Mouse (Mus musculus): ENCODE data around the gene M1ap. TPM values are rescaled to one million over a fixed set of nuclear protein-coding genes. Genes with fewer than 3 reads are reported as not detected.

M1ap gene
- polyA plus RNA-seq, 1 experiment: 0.92 TPM

DNA sequence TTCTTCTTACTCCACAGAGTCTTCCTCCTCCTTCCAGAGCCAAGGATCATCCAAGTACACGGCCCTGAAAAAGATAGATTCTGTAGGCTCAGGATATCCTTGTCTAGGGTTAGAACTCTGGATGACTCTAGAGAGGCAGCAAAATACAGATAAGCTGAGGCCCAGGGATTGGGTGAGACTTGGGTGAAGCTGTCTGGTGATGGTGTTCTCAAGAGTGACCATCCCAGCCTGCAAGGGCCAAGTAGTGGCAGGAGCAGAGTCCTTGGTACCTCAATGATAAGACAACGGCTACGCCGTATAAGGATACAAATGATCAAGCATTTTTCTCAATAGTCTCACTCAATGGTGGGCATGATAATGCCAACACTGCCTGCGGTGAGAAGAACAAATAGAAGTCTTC lies 57.1 kb downstream of the M1ap start:
- Histone ChIP-seq H3K4me2 (ENCODE audit: low read depth) (no peak overlapping the region), H3ac (ENCODE audit: control insufficient read depth, insufficient read length) (no peak overlapping the region), H3K79me2 (ENCODE audit: control insufficient read depth, insufficient read depth) (no peaks in the 10 kb centered on the region), H3K36me3 (ENCODE audit: control insufficient read depth, insufficient read depth) (no peaks in the 10 kb centered on the region), H3K27me3 (ENCODE audit: control insufficient read depth, insufficient read depth, insufficient read length) (no peaks in the 10 kb centered on the region), H3K4me3 (no peak overlapping the region)
- TF ChIP-seq POLR2A (IDR thresholded peaks at IDR 0.05; ENCODE audit: insufficient read length, low read depth) (no peak), MYOG (IDR thresholded peaks at IDR 0.05; ENCODE audit: control insufficient read depth in 1 of 3, insufficient read depth in 1 of 3, insufficient read length in 2 of 3, low read depth in 2 of 3) (no peak), MAX (IDR thresholded peaks at IDR 0.05; ENCODE audit: low read depth) (no peak), TCF12 (IDR thresholded peaks at IDR 0.05; ENCODE audit: insufficient read depth, poor library complexity, severe bottlenecking) (no peak), SRF (IDR thresholded peaks at IDR 0.05; ENCODE audit: control insufficient read depth, insufficient read length, low read depth) (no peak), TCF3 (IDR thresholded peaks at IDR 0.05; ENCODE audit: insufficient read length, low read depth) (no peak), CEBPB (IDR thresholded peaks at IDR 0.05; ENCODE audit: insufficient read depth, poor library complexity, severe bottlenecking) (no peak), POLR2AphosphoS2 (IDR thresholded peaks at IDR 0.05; ENCODE audit: insufficient read length, low read depth) (no peak), REST (IDR thresholded peaks at IDR 0.05; ENCODE audit: insufficient read depth, insufficient read length) (no peak), USF1 (IDR thresholded peaks at IDR 0.05; ENCODE audit: low read depth) (no peak), E2F4 (IDR thresholded peaks at IDR 0.05; ENCODE audit: insufficient read depth) (no peak), MYOD1 (IDR thresholded peaks at IDR 0.05; ENCODE audit: control insufficient read depth in 1 of 3, insufficient read length in 2 of 3, low read depth in 2 of 3) (no peak)

DNA sequence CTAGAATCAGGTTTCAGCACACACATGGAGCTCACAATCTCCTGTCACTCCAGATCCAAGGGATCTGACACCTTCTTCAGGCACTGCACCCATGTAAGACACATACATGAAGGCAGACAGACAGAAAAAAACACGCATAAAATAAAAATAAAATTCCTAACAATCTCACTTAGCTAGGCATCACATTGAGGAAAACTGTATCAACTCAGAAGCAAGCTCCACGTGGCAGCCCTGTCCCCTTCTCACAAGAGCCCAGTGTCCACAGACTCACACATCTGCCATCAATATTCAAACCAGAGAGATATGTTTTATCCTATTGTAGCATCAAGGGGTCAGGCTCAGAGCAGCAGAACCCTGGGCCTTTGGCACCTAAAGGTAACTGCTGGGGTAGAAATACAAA lies 57.6 kb downstream of the M1ap start:
- Histone ChIP-seq H3ac (ENCODE audit: control insufficient read depth, insufficient read length) (no peak overlapping the region), H3K27me3 (ENCODE audit: control insufficient read depth, insufficient read depth, insufficient read length) (no peaks in the 10 kb centered on the region), H3K79me2 (ENCODE audit: control insufficient read depth, insufficient read depth) (no peaks in the 10 kb centered on the region), H3K36me3 (ENCODE audit: control insufficient read depth, insufficient read depth) (no peaks in the 10 kb centered on the region), H3K4me2 (ENCODE audit: low read depth) (no peak overlapping the region), H3K4me3 (no peak overlapping the region)
- TF ChIP-seq POLR2A (IDR thresholded peaks at IDR 0.05; ENCODE audit: insufficient read length, low read depth) (no peak), MAX (IDR thresholded peaks at IDR 0.05; ENCODE audit: low read depth) (no peak), REST (IDR thresholded peaks at IDR 0.05; ENCODE audit: insufficient read depth, insufficient read length) (no peak), TCF12 (IDR thresholded peaks at IDR 0.05; ENCODE audit: insufficient read depth, poor library complexity, severe bottlenecking) (no peak), TCF3 (IDR thresholded peaks at IDR 0.05; ENCODE audit: insufficient read length, low read depth) (no peak), MYOG (IDR thresholded peaks at IDR 0.05; ENCODE audit: control insufficient read depth in 1 of 3, insufficient read depth in 1 of 3, insufficient read length in 2 of 3, low read depth in 2 of 3) (no peak), MYOD1 (IDR thresholded peaks at IDR 0.05; ENCODE audit: control insufficient read depth in 1 of 3, insufficient read length in 2 of 3, low read depth in 2 of 3) (no peak), USF1 (IDR thresholded peaks at IDR 0.05; ENCODE audit: low read depth) (no peak)

DNA sequence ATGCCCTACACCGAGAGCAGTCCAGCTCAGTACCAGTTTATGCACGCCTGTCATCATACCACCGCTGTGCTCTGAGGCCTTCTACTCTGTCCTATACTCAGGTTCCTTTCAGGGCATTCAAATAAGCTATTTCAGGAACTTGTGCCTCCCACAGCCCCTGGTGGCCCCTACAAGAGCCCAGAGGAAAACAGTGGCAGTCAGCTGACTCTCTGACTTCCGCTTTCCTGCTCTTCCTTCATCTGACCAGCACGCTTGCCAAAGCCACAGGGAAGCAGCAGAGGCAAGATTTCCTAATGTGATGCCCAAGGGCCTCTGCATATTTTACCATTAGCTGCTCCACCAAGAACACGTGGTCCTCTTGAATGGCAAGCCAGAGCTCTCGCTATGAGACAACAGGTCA lies 58.2 kb downstream of the M1ap start:
- no peaks in the 10 kb centered on the region for H3K79me2 ChIP-seq (ENCODE audit: control insufficient read depth, insufficient read depth)
- no peak overlapping the region for H3K4me3 ChIP-seq
- H3ac ChIP-seq (ENCODE audit: control insufficient read depth, insufficient read length): no peak overlapping the region
- H3K4me2 ChIP-seq (ENCODE audit: low read depth): no peak overlapping the region
- no peaks in the 10 kb centered on the region for H3K36me3 ChIP-seq (ENCODE audit: control insufficient read depth, insufficient read depth)
- no peak for TF ChIP-seq TCF3 (IDR thresholded peaks at IDR 0.05; ENCODE audit: insufficient read length, low read depth)
- no peaks in the 10 kb centered on the region for H3K27me3 ChIP-seq (ENCODE audit: control insufficient read depth, insufficient read depth, insufficient read length)

DNA sequence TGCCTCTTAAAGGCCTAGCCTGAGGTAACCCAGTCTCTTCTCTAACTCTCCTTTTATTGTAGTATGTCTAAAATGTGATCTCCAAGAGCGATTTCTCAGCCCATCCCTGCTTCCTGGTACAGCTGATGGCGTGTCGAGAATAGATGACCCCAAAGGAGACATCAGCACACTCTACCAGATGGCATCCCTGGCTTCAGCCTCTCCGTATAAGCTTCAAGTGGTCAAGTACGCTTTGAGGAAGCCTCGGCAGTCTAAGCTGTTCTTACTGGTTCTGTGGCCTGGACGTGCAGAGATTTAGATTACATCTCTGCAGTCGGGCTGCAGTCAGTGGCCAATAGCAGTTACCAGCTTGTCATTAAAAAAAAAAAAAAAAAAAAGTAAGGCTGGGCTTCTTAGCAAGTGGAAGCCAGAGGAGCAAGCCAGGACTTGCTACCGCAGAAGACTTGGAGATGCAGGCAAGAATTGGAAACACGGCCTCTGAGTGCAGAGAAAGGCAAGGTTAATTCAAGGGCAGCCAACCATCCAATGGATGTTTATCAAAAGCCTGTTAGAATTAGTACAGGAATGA lies 58.8 kb downstream of the M1ap start:
- Histone ChIP-seq H3K27me3 (ENCODE audit: control insufficient read depth, insufficient read depth, insufficient read length) (no peaks in the 10 kb centered on the region), H3ac (ENCODE audit: control insufficient read depth, insufficient read length) (no peak overlapping the region), H3K4me2 (ENCODE audit: low read depth) (peak overlapping the region; percentile 44), H3K79me2 (ENCODE audit: control insufficient read depth, insufficient read depth) (no peaks in the 10 kb centered on the region), H3K4me3 (no peak overlapping the region), H3K36me3 (ENCODE audit: control insufficient read depth, insufficient read depth) (no peaks in the 10 kb centered on the region)
- TF ChIP-seq TCF3 (IDR thresholded peaks at IDR 0.05; ENCODE audit: insufficient read length, low read depth) (no peak), MYOD1 (IDR thresholded peaks at IDR 0.05; ENCODE audit: control insufficient read depth in 1 of 3, insufficient read length in 2 of 3, low read depth in 2 of 3) (no peak), POLR2AphosphoS2 (IDR thresholded peaks at IDR 0.05; ENCODE audit: insufficient read length, low read depth) (no peak), POLR2A (IDR thresholded peaks at IDR 0.05; ENCODE audit: insufficient read length, low read depth) (no peak), MYOG (IDR thresholded peaks at IDR 0.05; ENCODE audit: control insufficient read depth in 1 of 3, insufficient read depth in 1 of 3, insufficient read length in 2 of 3, low read depth in 2 of 3) (no peak), REST (IDR thresholded peaks at IDR 0.05; ENCODE audit: insufficient read depth, insufficient read length) (no peak), CEBPB (IDR thresholded peaks at IDR 0.05; ENCODE audit: insufficient read depth, poor library complexity, severe bottlenecking) (no peak), USF1 (IDR thresholded peaks at IDR 0.05; ENCODE audit: low read depth) (no peak), MAX (IDR thresholded peaks at IDR 0.05; ENCODE audit: low read depth) (no peak), E2F4 (IDR thresholded peaks at IDR 0.05; ENCODE audit: insufficient read depth) (no peak), TCF12 (IDR thresholded peaks at IDR 0.05; ENCODE audit: insufficient read depth, poor library complexity, severe bottlenecking) (no peak), SRF (IDR thresholded peaks at IDR 0.05; ENCODE audit: control insufficient read depth, insufficient read length, low read depth) (no peak)

DNA sequence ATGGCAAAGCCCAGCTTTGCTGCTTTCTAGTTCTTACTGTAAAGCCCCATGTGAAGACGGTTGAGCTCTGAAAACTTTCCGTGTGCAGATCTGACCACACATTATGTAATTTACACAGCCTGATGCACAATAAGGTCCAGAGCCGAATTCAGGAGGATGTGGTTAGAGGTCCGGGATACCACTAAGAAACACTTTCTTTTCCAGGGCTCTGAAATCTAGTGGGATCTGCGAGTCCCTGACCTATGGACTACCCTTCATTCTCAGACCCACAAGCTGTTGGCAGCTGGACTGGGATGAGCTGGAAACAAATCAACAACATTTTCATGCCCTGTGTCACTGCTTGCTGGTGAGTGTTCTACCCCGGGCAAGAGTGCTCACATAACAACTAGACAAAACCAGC lies 59.4 kb downstream of the M1ap start:
- TF ChIP-seq CEBPB (IDR thresholded peaks at IDR 0.05; ENCODE audit: insufficient read depth, poor library complexity, severe bottlenecking): 0 out of 2 replicates have a peak, but pooled peaks have one; percentile 11
- no peak for TF ChIP-seq MYOG (IDR thresholded peaks at IDR 0.05; ENCODE audit: control insufficient read depth in 1 of 3, insufficient read depth in 1 of 3, insufficient read length in 2 of 3, low read depth in 2 of 3)
- Histone ChIP-seq H3ac (ENCODE audit: control insufficient read depth, insufficient read length) (no peak overlapping the region), H3K4me2 (ENCODE audit: low read depth) (peak overlapping the region; percentile 44), H3K36me3 (ENCODE audit: control insufficient read depth, insufficient read depth) (no peaks in the 10 kb centered on the region), H3K4me3 (no peak overlapping the region), H3K79me2 (ENCODE audit: control insufficient read depth, insufficient read depth) (no peaks in the 10 kb centered on the region), H3K27me3 (ENCODE audit: control insufficient read depth, insufficient read depth, insufficient read length) (no peaks in the 10 kb centered on the region)
